Mouse (Mus musculus): ENCODE measurements around the gene Tomm22. TPM values are rescaled to one million over a fixed set of nuclear protein-coding genes. Genes with fewer than 3 reads are reported as not detected.

Tomm22 gene
- 263 and 294 TPM in 2 replicates for polyA plus RNA-seq (2015; fragmentation: Nextera tagmentation; extraction: Ambion mirVana)

GRCm38 (mm10) chr15:79670249-79670971, at the start of gene Tomm22:
Gene Tomm22, plus strand, starts transcription at chr15:79670861.
- Histone ChIP-seq H3K4me2 (peak within 1 kb of the TSS; percentile 84), H3K27ac (replicated peaks) (0 out of 2 replicates have a peak within 1 kb of the TSS, but pooled peaks have one; percentile 56), H3K9me3 (no peaks in the 10 kb centered on the region), H3K4me3 (peak within 1 kb of the TSS; percentile 84), H3K9ac (peak within 1 kb of the TSS; percentile 88), H3K36me3 (peaks cover 55% of the 10 kb centered on the region), H3K27me3 (no peaks in the 10 kb centered on the region), H3K4me1 (replicated peaks) (peaks cover 7% of the 10 kb centered on the region)
- WGBS, result 20% methylated on average over 32 of the region's 33 CpGs
- ATAC-seq (ENCODE audit: low read depth), result peak; percentile 96

- ATAC-seq (ENCODE audit: low read depth), result no peak
- Histone ChIP-seq H3K4me2 (no peak overlapping the region), H3K4me3 (no peak overlapping the region), H3K9me3 (no peaks in the 10 kb centered on the region), H3K4me1 (replicated peaks) (no peaks in the 10 kb centered on the region), H3K27ac (replicated peaks) (no peak overlapping the region), H3K36me3 (peaks cover 95% of the 10 kb centered on the region), H3K27me3 (no peaks in the 10 kb centered on the region), H3K9ac (no peak overlapping the region)
- WGBS, result 83% methylated on average over 2 of the region's 2 CpGs
Observed at GRCm38 (mm10) chr15:79630471-79630870, 40.2 kb upstream of the Tomm22 start.

GRCm38 (mm10) chr15:79641135-79641817, 29.4 kb upstream of the Tomm22 start:
- Histone ChIP-seq H3K4me3 (no peak overlapping the region), H3K9me3 (no peaks in the 10 kb centered on the region), H3K27ac (replicated peaks) (no peak overlapping the region), H3K9ac (no peak overlapping the region), H3K4me2 (no peak overlapping the region), H3K27me3 (no peaks in the 10 kb centered on the region), H3K4me1 (replicated peaks) (no peaks in the 10 kb centered on the region), H3K36me3 (peaks cover 81% of the 10 kb centered on the region)
- no peak for ATAC-seq (ENCODE audit: low read depth)
- WGBS, result 81% methylated on average over 11 of the region's 12 CpGs

- no peak overlapping the region for H3K27ac ChIP-seq (replicated peaks)
- H3K9me3 ChIP-seq, result no peaks in the 10 kb centered on the region
- no peaks in the 10 kb centered on the region for H3K27me3 ChIP-seq
- H3K36me3 ChIP-seq, result peaks cover 86% of the 10 kb centered on the region
- H3K9ac ChIP-seq, result no peak overlapping the region
- no peak for ATAC-seq (ENCODE audit: low read depth)
- no peak overlapping the region for H3K4me3 ChIP-seq
- 86% methylated on average over 2 of the region's 2 CpGs for WGBS
- H3K4me1 ChIP-seq (replicated peaks), result no peaks in the 10 kb centered on the region
- no peak overlapping the region for H3K4me2 ChIP-seq
Observed at GRCm38 (mm10) chr15:79645483-79645882, 25.2 kb upstream of the Tomm22 start.

- Histone ChIP-seq H3K27me3 (no peaks in the 10 kb centered on the region), H3K9me3 (no peaks in the 10 kb centered on the region), H3K4me2 (no peak overlapping the region), H3K27ac (replicated peaks) (no peak overlapping the region), H3K4me1 (replicated peaks) (no peaks in the 10 kb centered on the region), H3K9ac (no peak overlapping the region), H3K36me3 (peaks cover 74% of the 10 kb centered on the region), H3K4me3 (no peak overlapping the region)
- ATAC-seq (ENCODE audit: low read depth), result no peak
- 89% methylated on average over 12 of the region's 12 CpGs for WGBS
Observed at GRCm38 (mm10) chr15:79648130-79648529, 22.5 kb upstream of the Tomm22 start.

GRCm38 (mm10) chr15:79650569-79650968, 20.1 kb upstream of the Tomm22 start:
- Histone ChIP-seq H3K4me1 (replicated peaks) (no peaks in the 10 kb centered on the region), H3K9me3 (no peaks in the 10 kb centered on the region), H3K27me3 (no peaks in the 10 kb centered on the region), H3K4me3 (no peak overlapping the region), H3K4me2 (no peak overlapping the region), H3K9ac (no peak overlapping the region), H3K27ac (replicated peaks) (no peak overlapping the region), H3K36me3 (peaks cover 58% of the 10 kb centered on the region)
- ATAC-seq (ENCODE audit: low read depth), result no peak

- peaks cover 53% of the 10 kb centered on the region for H3K36me3 ChIP-seq
- ATAC-seq (ENCODE audit: low read depth), result no peak
- H3K4me2 ChIP-seq, result no peak overlapping the region
Observed at GRCm38 (mm10) chr15:79651481-79651880, 19.2 kb upstream of the Tomm22 start.

GRCm38 (mm10) chr15:79656451-79656850, 14.2 kb upstream of the Tomm22 start:
- no peak for ATAC-seq (ENCODE audit: low read depth)
- H3K4me1 ChIP-seq (replicated peaks), result peaks cover 25% of the 10 kb centered on the region
- peaks cover 13% of the 10 kb centered on the region for H3K36me3 ChIP-seq
- 0 out of 2 replicates have a peak overlapping the region, but pooled peaks have one; percentile 5 for H3K27ac ChIP-seq (replicated peaks)
- H3K4me3 ChIP-seq, result no peak overlapping the region
- 77% methylated on average over 14 of the region's 14 CpGs for WGBS
- H3K27me3 ChIP-seq, result no peaks in the 10 kb centered on the region
- peak overlapping the region; percentile 34; the same call in 1 of the 2 replicates for H3K9ac ChIP-seq
- H3K9me3 ChIP-seq, result no peaks in the 10 kb centered on the region
- H3K4me2 ChIP-seq, result no peak overlapping the region

More at GRCm38 (mm10) chr15:79651481-79651880, 19.2 kb upstream of the Tomm22 start:
- Histone ChIP-seq H3K27me3 (no peaks in the 10 kb centered on the region), H3K9me3 (no peaks in the 10 kb centered on the region), H3K4me1 (replicated peaks) (peaks cover 6% of the 10 kb centered on the region), H3K9ac (no peak overlapping the region), H3K4me3 (no peak overlapping the region), H3K27ac (replicated peaks) (no peak overlapping the region)
- 76% methylated on average over 4 of the region's 4 CpGs for WGBS

GRCm38 (mm10) chr15:79657837-79658530, 12.7 kb upstream of the Tomm22 start:
- H3K9me3 ChIP-seq, result no peaks in the 10 kb centered on the region
- H3K36me3 ChIP-seq, result peaks cover 19% of the 10 kb centered on the region
- H3K4me2 ChIP-seq, result peak overlapping the region; percentile 85
- H3K9ac ChIP-seq, result peak overlapping the region; percentile 92
- H3K27ac ChIP-seq (replicated peaks), result peak overlapping the region; percentile 97
- H3K27me3 ChIP-seq, result no peaks in the 10 kb centered on the region
- peak overlapping the region; percentile 96 for H3K4me3 ChIP-seq
- ATAC-seq (ENCODE audit: low read depth), result no peak; the same call in 1 of the 2 replicates
- 4% methylated on average over 16 of the region's 16 CpGs for WGBS
- peaks cover 25% of the 10 kb centered on the region for H3K4me1 ChIP-seq (replicated peaks)

GRCm38 (mm10) chr15:79658531-79659375, 11.9 kb upstream of the Tomm22 start, which contains the start of the genes Fam227a and Cby1:
Gene Fam227a, minus strand, starts transcription at chr15:79658956.
Gene Cby1, plus strand, starts transcription at chr15:79659199.
- Histone ChIP-seq H3K9me3 (no peaks in the 10 kb centered on the region), H3K36me3 (peaks cover 25% of the 10 kb centered on the region), H3K27me3 (no peaks in the 10 kb centered on the region), H3K27ac (replicated peaks) (peak within 1 kb of the TSS; percentile 97), H3K4me3 (peak within 1 kb of the TSS; percentile 96), H3K4me1 (replicated peaks) (peaks cover 25% of the 10 kb centered on the region), H3K4me2 (peak within 1 kb of the TSS; percentile 85), H3K9ac (peak within 1 kb of the TSS; percentile 92)
- WGBS, result under 1% methylated on average over 55 of the region's 55 CpGs
- peak; percentile 81 for ATAC-seq (ENCODE audit: low read depth)

- Histone ChIP-seq H3K4me3 (no peak overlapping the region), H3K4me1 (replicated peaks) (peaks cover 15% of the 10 kb centered on the region), H3K36me3 (peaks cover 40% of the 10 kb centered on the region), H3K9ac (no peak overlapping the region), H3K4me2 (no peak overlapping the region), H3K9me3 (no peaks in the 10 kb centered on the region), H3K27ac (replicated peaks) (no peak overlapping the region), H3K27me3 (no peaks in the 10 kb centered on the region)
- WGBS, result 67% methylated on average over 4 of the region's 4 CpGs
- no peak for ATAC-seq (ENCODE audit: low read depth)
Observed at GRCm38 (mm10) chr15:79661852-79662251, 8.8 kb upstream of the Tomm22 start.

All from neural tube, embryonic 13.5 days (tissue).